Mouse (Mus musculus): ENCODE results near the gene Rhox1.

DNA sequence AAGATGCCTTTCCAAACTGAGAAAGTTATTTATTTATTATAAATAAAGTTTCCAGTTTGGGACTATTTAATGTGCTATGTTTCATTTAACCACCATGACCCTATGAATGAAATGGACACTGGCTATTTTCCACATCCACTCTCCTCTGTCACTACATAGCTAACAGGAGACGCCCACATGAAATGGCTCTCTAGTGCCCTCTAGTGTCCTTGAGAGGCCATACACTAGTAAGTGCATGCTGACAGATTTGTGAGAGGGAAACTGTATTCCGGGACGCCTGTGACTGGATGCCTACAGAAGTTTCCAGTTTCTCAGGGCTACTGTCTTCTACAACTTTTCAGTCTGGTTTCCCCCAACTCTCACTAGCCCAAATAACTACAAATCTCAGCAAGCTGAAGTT is 55.0 kb downstream of the Rhox1 start:
- peak; percentile 74 for TF ChIP-seq CTCF (IDR thresholded peaks at IDR 0.05; ENCODE audit: low read depth)
- TF ChIP-seq EP300 (IDR thresholded peaks at IDR 0.05; ENCODE audit: low read depth): no peak
